Mouse (Mus musculus): ENCODE measurements around the gene Hk2.

Gene Hk2

DNA sequence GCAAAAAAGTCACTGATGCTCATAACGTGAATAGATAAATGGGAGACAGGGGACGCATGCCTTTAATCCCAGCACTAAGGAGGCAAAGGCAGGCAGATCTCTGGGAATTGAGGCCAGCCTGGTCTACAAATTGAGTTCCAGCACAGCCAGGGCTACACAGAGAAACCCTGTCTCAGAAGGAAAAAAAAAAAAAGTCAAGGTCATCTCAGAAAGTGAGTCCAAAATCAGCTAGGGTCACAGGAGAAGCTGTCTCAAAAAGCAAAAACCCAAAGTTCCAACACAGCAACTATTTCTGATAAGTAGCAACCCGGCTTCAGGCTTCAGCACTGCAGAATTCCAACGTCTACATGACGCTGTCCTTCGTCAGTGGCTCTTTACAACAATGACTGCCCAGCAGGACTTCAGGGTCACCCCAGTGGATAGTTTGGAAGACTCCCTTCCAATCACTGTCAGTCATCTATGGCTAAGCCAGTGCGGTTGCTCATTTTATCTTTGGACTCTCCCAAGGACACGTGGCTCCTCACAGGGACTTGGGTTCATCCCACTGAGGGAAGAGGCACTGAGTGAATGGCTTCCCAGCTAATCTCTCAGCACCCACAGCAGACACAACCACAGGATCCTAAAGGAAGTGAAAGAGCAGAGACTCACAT lies 33.3 kb downstream of the Hk2 start:
- CTCF ChIA-PET, result no interaction called here

- CTCF ChIA-PET, result no interaction called here
Measured at GRCm38 (mm10) chr6:82740269-82740668, 34.0 kb downstream of the Hk2 start.

- CTCF ChIA-PET, result interaction anchor here (0.6 kb wide), 1 partner anchor 1071 kb away, joined by 8 read pairs; no protein-coding TSS in a partner anchor
Measured at GRCm38 (mm10) chr6:82737634-82738540, 36.4 kb downstream of the Hk2 start.

DNA sequence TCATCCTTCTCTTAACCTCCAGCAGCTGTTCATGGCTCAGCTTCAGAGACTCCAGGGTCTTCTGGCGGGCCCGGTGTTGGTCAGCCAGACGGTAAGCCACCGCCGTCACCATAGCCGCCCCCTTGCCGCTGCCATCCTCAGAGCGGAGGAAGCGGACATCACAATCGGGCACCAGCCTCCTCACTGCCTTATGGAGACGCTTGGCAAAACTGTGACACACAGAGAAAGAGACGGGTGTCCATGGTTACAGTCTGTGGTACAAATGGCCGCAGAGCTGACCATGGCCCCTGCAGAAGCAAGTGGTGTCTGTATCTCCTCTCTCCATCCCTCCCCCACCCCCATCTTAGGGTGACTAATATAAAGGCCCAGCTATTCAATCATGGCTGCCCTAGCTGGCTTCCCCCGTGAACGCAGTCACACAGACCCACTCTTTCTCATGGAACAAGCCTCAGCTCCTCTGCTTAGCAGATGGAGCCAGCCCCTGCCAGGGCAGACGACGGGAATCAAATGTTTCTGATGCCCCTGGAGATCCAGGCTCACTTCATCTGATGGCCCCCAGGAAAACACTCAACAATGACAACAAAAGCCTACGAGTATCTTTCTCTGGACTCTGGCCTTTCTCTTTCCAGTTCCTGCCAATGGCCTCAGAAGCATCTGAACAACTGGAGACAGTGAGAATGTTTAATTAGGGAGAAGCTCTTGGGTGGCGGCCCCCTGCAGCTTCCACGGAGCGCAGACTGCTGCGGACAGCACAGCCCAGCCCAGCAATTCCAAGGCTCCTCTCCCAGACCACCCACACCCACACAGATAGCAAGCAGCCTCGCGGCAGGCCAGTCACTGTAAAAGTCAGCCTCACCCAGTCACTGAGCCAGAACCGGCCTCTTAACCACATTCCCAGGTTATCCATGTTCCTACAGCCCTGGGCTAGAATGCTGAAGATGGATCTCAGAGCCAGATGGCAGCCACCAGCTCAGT lies 37.3 kb downstream of the Hk2 start:
- CTCF ChIA-PET, result no interaction called here

GRCm38 (mm10) chr6:82735347-82735746 lies 38.9 kb downstream of the Hk2 start:
- CTCF ChIA-PET, result no interaction called here

- CTCF ChIA-PET, result no interaction called here
Measured at GRCm38 (mm10) chr6:82728635-82729034, 45.6 kb downstream of the Hk2 start.

DNA sequence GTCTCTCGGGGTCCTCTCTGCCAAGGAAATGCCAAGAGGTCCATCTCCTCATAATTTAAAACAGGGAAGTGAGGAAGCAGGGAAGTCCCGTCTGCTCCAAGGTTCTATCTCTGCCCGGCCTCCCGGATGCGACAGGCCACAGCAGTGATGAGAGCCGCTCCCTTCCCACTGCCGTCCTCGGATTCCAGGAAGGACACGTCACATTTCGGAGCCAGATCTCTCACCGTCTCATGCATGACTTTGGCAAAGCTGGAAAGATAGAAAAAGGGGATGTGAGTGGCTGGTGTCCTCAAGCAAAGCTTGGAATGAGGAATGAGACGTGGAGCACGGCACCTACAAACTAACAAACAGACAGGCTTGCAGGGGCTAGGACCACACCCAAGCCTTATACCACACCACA lies 47.0 kb downstream of the Hk2 start:
- CTCF ChIA-PET, result no interaction called here

DNA sequence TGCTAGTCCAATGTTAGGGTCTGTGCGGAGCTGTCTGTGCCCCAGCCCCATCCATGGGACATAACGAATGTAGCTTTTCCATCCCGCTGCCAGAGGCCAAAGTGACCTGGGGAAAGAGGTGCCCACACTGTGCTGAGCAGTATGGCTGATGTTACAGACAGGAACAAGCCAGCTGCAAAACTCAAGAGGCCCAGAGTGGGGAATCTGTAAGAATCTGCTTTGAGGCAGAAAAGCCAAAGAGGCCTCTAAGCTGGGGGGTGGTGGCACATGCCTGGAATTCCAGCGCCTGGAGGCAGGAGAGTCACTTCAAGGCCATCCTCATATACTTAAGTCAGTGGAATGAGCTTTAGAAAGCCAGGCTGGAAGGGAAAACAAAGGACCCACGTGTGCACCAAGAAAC lies 50.9 kb downstream of the Hk2 start:
- CTCF ChIA-PET, result no interaction called here

DNA sequence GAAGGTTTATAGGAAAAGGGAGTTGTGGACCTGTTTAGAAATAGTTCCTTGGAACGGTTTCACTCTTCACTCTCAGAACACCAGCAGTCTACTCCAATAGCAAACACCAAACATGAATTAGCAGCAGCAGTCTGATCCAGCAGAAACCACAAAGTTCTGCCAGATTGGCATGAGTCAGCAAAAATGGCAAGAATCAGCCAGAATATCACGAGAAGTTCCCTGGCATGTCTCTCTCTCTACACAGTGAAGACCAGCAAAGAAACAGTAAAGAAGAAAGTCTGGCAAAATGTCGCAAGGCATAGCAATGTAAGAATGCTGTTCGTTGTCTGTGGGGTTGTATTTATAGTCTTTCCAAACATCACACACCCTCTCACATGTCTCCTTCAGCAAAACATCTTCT lies 58.1 kb downstream of the Hk2 start:
- CTCF ChIA-PET, result no interaction called here

DNA sequence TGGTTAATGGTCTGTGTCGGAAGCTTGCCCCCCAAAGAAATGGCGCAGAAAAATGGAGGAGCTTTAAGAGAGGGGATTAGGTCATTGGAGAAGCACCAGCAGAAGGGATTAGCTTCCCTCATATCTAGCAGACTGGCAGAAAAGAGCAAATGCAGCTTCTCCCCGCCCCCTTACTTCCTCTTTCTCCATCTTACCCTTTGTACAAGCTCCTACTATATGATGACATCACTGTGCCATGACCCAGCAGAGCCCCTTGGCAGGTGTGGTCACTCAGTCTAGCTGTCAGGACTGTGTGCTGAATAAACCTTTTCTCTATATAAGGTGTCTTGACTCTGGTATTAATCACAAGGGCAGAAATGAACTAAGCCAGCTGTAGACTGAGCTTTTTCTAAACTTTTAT lies 58.6 kb downstream of the Hk2 start:
- CTCF ChIA-PET, result interaction anchor here (0.6 kb wide), 1 partner anchor 65 kb away, joined by 3 read pairs; no protein-coding TSS in a partner anchor

DNA sequence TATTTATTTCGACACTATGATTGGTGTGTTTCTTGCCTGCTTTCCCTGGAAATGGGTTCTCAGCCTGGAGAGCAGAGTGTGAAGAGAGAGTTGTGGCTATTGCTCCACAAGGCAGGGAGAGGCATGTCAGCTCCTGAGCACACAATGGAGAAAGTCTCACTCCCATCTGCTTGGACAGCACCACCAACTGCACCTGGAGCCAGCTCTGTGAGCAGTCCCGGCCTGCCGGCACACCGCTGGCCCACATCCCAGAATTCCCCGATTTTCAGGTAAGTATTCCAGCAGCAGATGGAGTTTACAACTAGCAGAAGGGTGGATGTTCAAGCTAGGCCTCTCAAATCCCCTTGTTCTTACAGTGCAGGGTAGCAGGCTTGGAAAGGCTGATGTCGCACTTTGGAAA lies 59.0 kb downstream of the Hk2 start:
- CTCF ChIA-PET, result interaction anchor here (0.6 kb wide), 1 partner anchor 65 kb away, joined by 3 read pairs; no protein-coding TSS in a partner anchor

- CTCF ChIA-PET, result interaction anchor here (0.6 to 0.7 kb wide), 2 partner anchors 12 to 442 kb away, joined by 4 to 8 read pairs; partner anchors contain the start of genes 1700003E16Rik and Wdr54
Measured at GRCm38 (mm10) chr6:82714841-82715240, 59.4 kb downstream of the Hk2 start.

DNA sequence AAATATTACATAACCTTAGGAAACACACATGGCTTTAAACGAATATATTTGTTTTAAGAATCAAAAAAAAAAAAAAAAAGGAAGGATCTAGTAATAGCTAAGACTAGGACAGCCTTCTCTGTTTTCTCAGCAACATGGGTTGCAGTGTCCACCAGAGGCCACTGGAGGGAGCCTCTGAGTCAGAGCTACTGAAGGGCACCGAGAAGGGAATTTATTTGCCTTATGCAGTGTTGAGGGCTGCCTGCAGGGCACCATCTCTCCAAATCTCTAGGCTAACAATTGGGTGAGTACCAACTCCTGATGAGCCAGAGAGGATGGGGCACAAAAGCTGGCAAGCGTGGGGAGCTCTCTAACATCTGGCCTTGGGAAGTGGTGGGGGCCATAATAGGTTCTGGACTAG lies 60.0 kb downstream of the Hk2 start:
- CTCF ChIA-PET, result interaction anchor here (0.6 to 0.7 kb wide), 3 partner anchors 12 to 898 kb away, joined by 3 to 8 read pairs (median 4); partner anchors contain the start of genes 1700003E16Rik and Wdr54

DNA sequence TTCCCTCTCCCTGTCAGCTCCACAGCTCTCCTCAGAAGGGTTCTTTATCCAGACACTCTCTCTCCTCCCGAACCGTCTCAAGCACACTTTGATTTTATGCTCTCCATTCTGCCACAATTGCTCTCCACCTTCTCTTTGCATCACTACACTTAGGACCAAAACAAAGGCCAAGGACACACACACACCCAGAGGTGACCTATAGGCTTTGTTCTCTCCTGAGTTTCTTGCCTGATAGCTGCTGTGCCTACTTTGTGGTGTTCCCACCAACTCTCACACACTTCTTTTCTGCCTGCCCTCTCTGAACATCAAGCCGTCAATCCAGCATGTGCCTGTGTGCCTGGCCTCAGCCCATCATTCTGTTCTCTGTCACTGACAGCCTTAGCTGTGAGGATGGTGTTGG lies 66.5 kb downstream of the Hk2 start:
- CTCF ChIA-PET, result no interaction called here

GRCm38 (mm10) chr6:82707241-82707640 lies 67.0 kb downstream of the Hk2 start:
- CTCF ChIA-PET, result no interaction called here

GRCm38 (mm10) chr6:82705221-82705620 lies 69.0 kb downstream of the Hk2 start, which contains the start of gene Pole4:
Gene Pole4, minus strand, starts transcription at chr6:82705365.
- CTCF ChIA-PET, result no interaction called here

- CTCF ChIA-PET, result no interaction called here
Measured at GRCm38 (mm10) chr6:82703710-82704109, 70.5 kb downstream of the Hk2 start.

GRCm38 (mm10) chr6:82702593-82703017 lies 71.6 kb downstream of the Hk2 start:
- CTCF ChIA-PET, result interaction anchor here (0.8 to 1.7 kb wide), 3 partner anchors 12 to 727 kb away, joined by 3 to 4 read pairs (median 4); no protein-coding TSS in a partner anchor

DNA sequence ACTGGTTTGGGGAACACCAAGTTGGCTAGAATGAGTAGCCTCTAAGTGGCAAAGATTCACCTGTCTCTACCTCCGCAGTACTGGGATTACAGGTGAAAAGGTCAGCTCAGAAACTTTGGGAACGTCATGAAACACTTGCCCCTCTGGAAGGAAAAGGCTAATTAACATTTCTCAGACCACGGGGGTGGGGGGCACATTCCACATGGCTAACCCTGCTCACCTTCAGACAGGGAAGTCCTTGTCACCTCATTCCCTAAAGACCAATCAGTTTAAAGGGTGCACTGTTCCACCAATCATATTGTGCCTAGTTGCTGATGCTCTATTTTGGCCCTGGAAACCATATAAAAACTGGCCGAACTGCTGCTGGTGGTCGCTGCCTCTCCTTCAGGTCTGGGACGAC lies 73.0 kb downstream of the Hk2 start:
- CTCF ChIA-PET, result interaction anchor here (1.7 kb wide), 1 partner anchor 49 kb away, joined by 3 read pairs; no protein-coding TSS in a partner anchor

- CTCF ChIA-PET, result no interaction called here
Measured at GRCm38 (mm10) chr6:82699831-82700230, 74.4 kb downstream of the Hk2 start.

DNA sequence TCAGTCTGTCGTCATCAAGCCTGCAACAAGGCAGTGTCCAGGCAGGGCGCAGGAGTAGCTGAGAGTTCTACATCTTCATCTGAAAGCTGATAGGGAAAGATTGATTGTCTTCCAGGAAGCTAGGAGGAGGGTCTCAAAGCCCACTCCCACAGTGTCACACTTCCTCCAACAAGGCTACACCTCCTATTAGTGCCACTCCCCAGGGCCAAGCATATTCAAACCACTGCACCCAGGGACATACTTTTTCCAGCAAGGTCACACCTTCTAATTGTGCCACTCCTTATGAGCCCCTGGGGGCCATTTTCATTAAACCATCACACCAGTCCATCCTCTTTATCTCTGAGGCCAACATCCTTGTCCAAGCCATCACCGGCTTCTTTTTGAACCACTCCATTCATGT lies 77.5 kb downstream of the Hk2 start:
- CTCF ChIA-PET, result no interaction called here

All from spleen, embryonic (tissue).